Mouse (Mus musculus) heart, embryonic 10.5 days (tissue): ENCODE measurements around the gene Fxyd2. TPM values are rescaled to one million over a fixed set of nuclear protein-coding genes. Genes with fewer than 3 reads are reported as not detected.

Experiments
- DNase-seq: peaks from one replicate; pipeline ENCODE4 v3.0.0-alpha.2; 2017; ENCODE audit warnings: low spot score
- H3K27ac ChIP-seq: fragments of 300-500 bp; sonication (generic); 2 replicates; pipeline ENCODE4 v1.5.1; 2016; ENCODE audit warnings: mild to moderate bottlenecking
- H3K27me3 ChIP-seq: fragments of 300-500 bp; sonication (generic); 2 replicates; pipeline ENCODE4 v1.6.1; 2016; ENCODE audit warnings: mild to moderate bottlenecking; ENCODE audit not compliant: poor library complexity, insufficient read depth, severe bottlenecking
- H3K36me3 ChIP-seq: fragments of 300-500 bp; sonication (generic); 2 replicates; pipeline ENCODE4 v1.6.1; 2016; ENCODE audit warnings: mild to moderate bottlenecking, moderate library complexity
- H3K4me1 ChIP-seq: fragments of 300-500 bp; sonication (generic); 2 replicates; pipeline ENCODE4 v1.6.1; 2016; ENCODE audit warnings: mild to moderate bottlenecking
- H3K4me3 ChIP-seq: fragments of 300-500 bp; sonication (generic); 2 replicates; pipeline ENCODE4 v1.5.1; 2016; ENCODE audit warnings: mild to moderate bottlenecking, moderate library complexity
- H3K9me3 ChIP-seq: fragments of 300-500 bp; sonication (generic); 2 replicates; pipeline ENCODE4 v1.6.1; 2016; ENCODE audit warnings: mild to moderate bottlenecking, moderate library complexity
- WGBS: fragments of 180-500 bp; shearing (Covaris S2); methylation state at CpG from one replicate; pipeline ENCODE4 v1.1.7; 2016; 5-methylcytosine and 5-hydroxymethylcytosine counted together
- polyA plus RNA-seq: library from polyadenylated mRNA; unstranded; fragments of >200 nt; fragmentation: Nextera tagmentation; extraction: Ambion mirVana; gene quantifications from 2 replicates; pipeline ENCODE4 v1.2.1, GENCODE M21; 2016

The Fxyd2 gene
- polyA plus RNA-seq, 1 experiment from 2014 or later: 1.2 TPM

- DNase-seq: no peak
- 75% methylated on average over 16 of the region's 16 CpGs for WGBS
- H3K4me3 ChIP-seq: no peak overlapping the region
- peaks cover 59% of the 10 kb centered on the region for H3K27me3 ChIP-seq
- no peak overlapping the region for H3K27ac ChIP-seq
- H3K36me3 ChIP-seq: no peaks in the 10 kb centered on the region
- no peaks in the 10 kb centered on the region for H3K9me3 ChIP-seq
- H3K4me1 ChIP-seq: no peaks in the 10 kb centered on the region; the same call in 1 of the 2 replicates
These were observed 40.8 kb downstream of the Fxyd2 start for GRCm38 (mm10) chr9:45440083-45440784.

GRCm38 (mm10) chr9:45444251-45444798 lies 44.9 kb downstream of the Fxyd2 start:
- no peaks in the 10 kb centered on the region for H3K9me3 ChIP-seq
- no peak overlapping the region for H3K4me3 ChIP-seq
- H3K36me3 ChIP-seq: no peaks in the 10 kb centered on the region
- H3K27ac ChIP-seq: no peak overlapping the region
- no peak for DNase-seq
- H3K4me1 ChIP-seq: no peaks in the 10 kb centered on the region; the same call in 1 of the 2 replicates
- WGBS: 82% methylated on average over 5 of the region's 5 CpGs
- H3K27me3 ChIP-seq: peaks cover 85% of the 10 kb centered on the region

- Histone ChIP-seq H3K9me3 (no peaks in the 10 kb centered on the region), H3K4me3 (no peak overlapping the region), H3K27ac (no peak overlapping the region), H3K27me3 (peaks cover 57% of the 10 kb centered on the region), H3K4me1 (no peaks in the 10 kb centered on the region), H3K36me3 (no peaks in the 10 kb centered on the region)
- no peak for DNase-seq
- 80% methylated on average over 4 of the region's 4 CpGs for WGBS
These were observed 50.2 kb downstream of the Fxyd2 start for GRCm38 (mm10) chr9:45449658-45450057.

DNA sequence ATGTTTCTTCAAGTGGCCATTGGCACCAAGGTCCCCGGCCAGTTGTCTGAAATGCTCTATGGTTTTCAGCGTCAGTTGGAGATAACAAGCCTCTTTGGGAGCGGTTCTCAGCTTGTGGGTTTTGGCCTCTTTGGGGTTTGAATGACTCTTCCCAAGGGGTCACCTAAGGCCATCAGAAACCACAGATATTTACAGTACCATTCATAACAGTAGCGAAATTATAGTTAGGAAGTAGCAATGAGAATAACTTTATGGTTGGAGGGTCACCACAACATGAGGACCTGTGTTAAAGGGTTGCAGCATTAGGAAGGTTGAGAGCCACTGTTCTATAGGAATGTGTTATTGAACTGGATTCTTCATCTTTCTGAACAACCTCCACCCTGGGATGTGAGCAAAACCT lies 51.9 kb downstream of the Fxyd2 start:
- WGBS: 82% methylated on average over 4 of the region's 4 CpGs
- no peak for DNase-seq

GRCm38 (mm10) chr9:45454032-45454431 lies 54.6 kb downstream of the Fxyd2 start:
- H3K9me3 ChIP-seq: no peaks in the 10 kb centered on the region
- H3K36me3 ChIP-seq: no peaks in the 10 kb centered on the region
- H3K27me3 ChIP-seq: peaks cover 33% of the 10 kb centered on the region
- no peak for DNase-seq
- no peak overlapping the region for H3K4me3 ChIP-seq
- no peaks in the 10 kb centered on the region for H3K4me1 ChIP-seq
- no peak overlapping the region for H3K27ac ChIP-seq
- WGBS: 89% methylated on average over 10 of the region's 10 CpGs

More for the DNA sequence above, 51.9 kb downstream of the Fxyd2 start:
- no peaks in the 10 kb centered on the region for H3K9me3 ChIP-seq
- no peak overlapping the region for H3K4me3 ChIP-seq
- no peaks in the 10 kb centered on the region for H3K4me1 ChIP-seq
- H3K27ac ChIP-seq: no peak overlapping the region
- H3K27me3 ChIP-seq: peaks cover 49% of the 10 kb centered on the region
- H3K36me3 ChIP-seq: no peaks in the 10 kb centered on the region

GRCm38 (mm10) chr9:45454889-45455610 lies 55.6 kb downstream of the Fxyd2 start:
- H3K27me3 ChIP-seq: peaks cover 28% of the 10 kb centered on the region
- H3K36me3 ChIP-seq: no peaks in the 10 kb centered on the region
- no peak for DNase-seq
- no peaks in the 10 kb centered on the region for H3K4me1 ChIP-seq
- WGBS: 61% methylated on average over 8 of the region's 8 CpGs
- H3K9me3 ChIP-seq: no peaks in the 10 kb centered on the region
- no peak overlapping the region for H3K27ac ChIP-seq
- H3K4me3 ChIP-seq: no peak overlapping the region

- no peaks in the 10 kb centered on the region for H3K9me3 ChIP-seq
- 52% methylated on average over 7 of the region's 7 CpGs for WGBS
- no peaks in the 10 kb centered on the region for H3K36me3 ChIP-seq
- no peaks in the 10 kb centered on the region for H3K4me1 ChIP-seq
- H3K27me3 ChIP-seq: peaks cover 30% of the 10 kb centered on the region
- no peak overlapping the region for H3K27ac ChIP-seq
- H3K4me3 ChIP-seq: no peak overlapping the region
- DNase-seq: no peak
These were observed 57.7 kb downstream of the Fxyd2 start for GRCm38 (mm10) chr9:45457200-45457599.

GRCm38 (mm10) chr9:45458363-45458762 lies 58.9 kb downstream of the Fxyd2 start:
- no peak overlapping the region for H3K4me3 ChIP-seq
- H3K27me3 ChIP-seq: peaks cover 30% of the 10 kb centered on the region
- H3K9me3 ChIP-seq: no peaks in the 10 kb centered on the region
- 58% methylated on average over 14 of the region's 14 CpGs for WGBS
- no peak overlapping the region for H3K27ac ChIP-seq
- no peak for DNase-seq
- H3K4me1 ChIP-seq: no peaks in the 10 kb centered on the region
- no peaks in the 10 kb centered on the region for H3K36me3 ChIP-seq

Other genes starting within 250 kb of the Fxyd2 start
- gene BC049352, start 217.7 kb upstream of the Fxyd2 start, polyA plus RNA-seq: not detected in 2 replicates
- not detected in 2 replicates for gene Tmprss4, start 195.6 kb upstream of the Fxyd2 start, polyA plus RNA-seq
- 0.25 and 0.44 TPM in 2 replicates for gene Il10ra, start 130.5 kb upstream of the Fxyd2 start, polyA plus RNA-seq
- 0.23 and 0.29 TPM in 2 replicates for gene Tmprss13, start 80.6 kb upstream of the Fxyd2 start, polyA plus RNA-seq
- 40.5 and 63.2 TPM in 2 replicates for gene Fxyd6, start 29.5 kb upstream of the Fxyd2 start, polyA plus RNA-seq
- 0.14 TPM in 2 replicates for gene Dscaml1, start 27.0 kb downstream of the Fxyd2 start, polyA plus RNA-seq